Comparison of ENCODE assay signal across 21 mouse cellular contexts in genomic region chr2:13199713-13200112, GRCm38 (mm10).
A peak's percentile ranks its signal among the peaks of the same experiment; 100 is the strongest.
DNase-seq lines count a peak whose midpoint lies in the region; ATAC-seq lines count a peak whose summit lies in the region.
"Had no signal": no experiment of that assay in that cellular context is flagged by ENCODE, and none has a peak within 500 bp of the region (broad histone marks: within the 10 kb centered on the region; RNA-seq: fewer than 3 reads in every experiment).

No protein-coding gene starts in this region.

- intact Hi-C loops in left cerebral cortex, postnatal 4 days (cut with DNase I) = no loop called here
- intact Hi-C loops in left cerebral cortex, postnatal 36 days (cut with DNase I) = no loop called here

- H3K4me2 ChIP-seq in neural tube, embryonic 15.5 days = no peak overlapping the region
- H3K4me2 ChIP-seq: embryonic facial prominence, embryonic 13.5 days; forebrain, embryonic 12.5 days; heart, embryonic 11.5 days; heart, embryonic 15.5 days; hindbrain, embryonic 14.5 days had no signal

- WGBS in neural tube, embryonic 15.5 days = 81% methylated on average over 7 of the region's 7 CpGs

- H3K27me3 ChIP-seq in neural tube, embryonic 15.5 days (replicated peaks) = no peaks in the 10 kb centered on the region
- H3K27me3 ChIP-seq: embryonic facial prominence, embryonic 13.5 days; heart, embryonic 15.5 days had no signal

- ATAC-seq in neural tube, embryonic 15.5 days (ENCODE audit: low FRiP score) = no peak
- ATAC-seq: forebrain, postnatal 0 days had no signal

- no peak overlapping the region for H3K27ac ChIP-seq in neural tube, embryonic 15.5 days (replicated peaks)
- H3K27ac ChIP-seq: embryonic facial prominence, embryonic 13.5 days; forebrain, embryonic 12.5 days; heart, adult 2 months; heart, embryonic 15.5 days; hindbrain, embryonic 10.5 days; hindbrain, embryonic 14.5 days had no signal

- H3K9me3 ChIP-seq in neural tube, embryonic 15.5 days (replicated peaks) = no peaks in the 10 kb centered on the region
- H3K9me3 ChIP-seq: embryonic facial prominence, embryonic 13.5 days; forebrain, embryonic 12.5 days; heart, embryonic 15.5 days; hindbrain, embryonic 10.5 days had no signal

- no peak overlapping the region for H3K4me3 ChIP-seq in neural tube, embryonic 15.5 days (replicated peaks)
- H3K4me3 ChIP-seq: embryonic facial prominence, embryonic 13.5 days; forebrain, embryonic 12.5 days; heart, adult 2 months; heart, embryonic 15.5 days; hindbrain, embryonic 10.5 days had no signal

- H3K9ac ChIP-seq in neural tube, embryonic 15.5 days (replicated peaks) = no peak overlapping the region
- H3K9ac ChIP-seq: embryonic facial prominence, embryonic 13.5 days; forebrain, embryonic 12.5 days; forebrain, postnatal 0 days; heart, embryonic 15.5 days; hindbrain, embryonic 14.5 days had no signal

- H3K36me3 ChIP-seq in neural tube, embryonic 15.5 days = no peaks in the 10 kb centered on the region
- H3K36me3 ChIP-seq: embryonic facial prominence, embryonic 13.5 days; forebrain, embryonic 12.5 days; heart, embryonic 15.5 days; hindbrain, embryonic 10.5 days had no signal

- DNase-seq in left cerebral cortex, adult 9 months (ENCODE audit: low spot score in 2 of 2) = peak; percentile 35 to 44
- DNase-seq in left cerebral cortex, postnatal 4 days = no peak
- DNase-seq in frontal cortex, adult 2 months (ENCODE audit: extremely low spot score in 1 of 2, low spot score in 1 of 2) = peak; percentile 33 to 44
- peak; percentile 19 to 35 for DNase-seq in left cerebral cortex, postnatal 36 days (ENCODE audit: low spot score in 2 of 2)
- no peak for DNase-seq in adrenal gland, adult 18-20 months (ENCODE audit: low spot score in 2 of 2)
- DNase-seq: adrenal gland, adult 8-10 months; adrenal gland, postnatal 36 days; cerebellum, adult 11 months; cerebellum, adult 9-10 months; cerebellum, postnatal 25 days; forebrain, postnatal 0 days; gastrocnemius, postnatal 10 days; heart, adult 2 months; heart, postnatal 14 days had no signal

- H3K4me1 ChIP-seq in neural tube, embryonic 15.5 days = no peaks in the 10 kb centered on the region
- H3K4me1 ChIP-seq: embryonic facial prominence, embryonic 13.5 days; forebrain, embryonic 12.5 days; heart, embryonic 15.5 days; hindbrain, embryonic 10.5 days had no signal

Comparison
In these comparisons a context has a peak if more than half of its experiments do, and no peak if none do; other contexts are left out.
1. DNase-seq: peak in left cerebral cortex, adult 9 months (2 of 2), frontal cortex, adult 2 months (2 of 2) and left cerebral cortex, postnatal 36 days (2 of 2); none in left cerebral cortex, postnatal 4 days (single experiment) and adrenal gland, adult 18-20 months (0 of 2).